Comparison of ENCODE assay signal across 26 mouse cellular contexts in the genomic region with DNA sequence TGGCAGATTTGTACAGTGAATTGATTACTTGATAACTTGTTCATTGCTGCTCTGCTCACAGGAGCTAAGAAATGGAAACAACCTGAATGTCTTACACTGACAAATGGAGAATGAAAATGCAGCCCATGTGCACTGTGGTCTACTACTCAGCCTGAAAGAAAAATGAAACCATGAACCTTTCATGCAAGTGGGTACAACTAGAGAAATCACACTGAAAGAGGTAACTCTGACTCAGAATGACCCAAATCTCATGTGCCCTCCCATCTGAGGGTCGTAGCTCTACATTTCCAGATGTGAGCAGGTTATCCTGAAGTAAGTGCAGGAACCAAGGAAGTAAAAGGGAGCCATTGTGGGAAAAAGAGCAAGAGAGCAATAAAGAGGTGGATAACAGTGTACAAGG. TPM values are rescaled to one million over a fixed set of nuclear protein-coding genes. Genes with fewer than 3 reads are reported as not detected.
"Had no signal": no experiment of that assay in that cellular context is flagged by ENCODE, and none has a peak within 500 bp of the region (broad histone marks: within the 10 kb centered on the region; RNA-seq: fewer than 3 reads in every experiment).

No protein-coding gene starts in this region.

- DNase-seq: gastrocnemius, postnatal 10 days; gastrocnemius, postnatal 36 days; heart, adult 18-20 months; heart, postnatal 10 days; kidney, adult 11 months; kidney, adult 2 months; kidney, adult 9 months; kidney, postnatal 14 days; kidney, postnatal 36 days; layer of hippocampus, adult 9-11 months; layer of hippocampus, postnatal 36 days; left cerebral cortex, postnatal 4 days; lung, adult 18-20 months had no signal

- H3K4me3 ChIP-seq: hindbrain, embryonic 13.5 days; hindbrain, embryonic 15.5 days; kidney, embryonic 15.5 days; limb, embryonic 13.5 days; limb, embryonic 15.5 days; liver, embryonic 12.5 days had no signal

- ATAC-seq: hindbrain, postnatal 0 days; intestine, embryonic 16.5 days; liver, embryonic 12.5 days had no signal

- H3K4me2 ChIP-seq: heart, embryonic 11.5 days; hindbrain, embryonic 13.5 days; hindbrain, embryonic 15.5 days; kidney, embryonic 15.5 days; limb, embryonic 13.5 days; limb, embryonic 15.5 days; liver, embryonic 12.5 days had no signal

- H3K27me3 ChIP-seq: hindbrain, embryonic 13.5 days; hindbrain, embryonic 15.5 days; kidney, embryonic 15.5 days; limb, embryonic 13.5 days; limb, embryonic 15.5 days; liver, embryonic 12.5 days had no signal

- H3K9ac ChIP-seq: hindbrain, embryonic 13.5 days; hindbrain, embryonic 15.5 days; kidney, embryonic 15.5 days; limb, embryonic 13.5 days; limb, embryonic 15.5 days; liver, embryonic 12.5 days; liver, embryonic 14.5 days had no signal

- H3K9me3 ChIP-seq: hindbrain, embryonic 13.5 days; hindbrain, embryonic 15.5 days; kidney, embryonic 15.5 days; limb, embryonic 13.5 days; limb, embryonic 15.5 days; liver, embryonic 12.5 days had no signal

- H3K4me1 ChIP-seq: hindbrain, embryonic 13.5 days; hindbrain, embryonic 15.5 days; kidney, embryonic 15.5 days; limb, embryonic 13.5 days; limb, embryonic 15.5 days; liver, embryonic 12.5 days had no signal

- H3K27ac ChIP-seq: hindbrain, embryonic 13.5 days; hindbrain, embryonic 15.5 days; hindbrain, postnatal 0 days; kidney, embryonic 15.5 days; kidney, postnatal 0 days; limb, embryonic 13.5 days; limb, embryonic 15.5 days; liver, embryonic 12.5 days; liver, embryonic 14.5 days had no signal

- H3K36me3 ChIP-seq: hindbrain, embryonic 13.5 days; hindbrain, embryonic 15.5 days; kidney, embryonic 15.5 days; limb, embryonic 13.5 days; limb, embryonic 15.5 days; liver, embryonic 12.5 days had no signal

RNA-seq across cellular contexts. Expression of gene Fbxo40, which starts 6.5 kb away (rescaled TPM):
- polyA plus RNA-seq: hindbrain, embryonic 11.5 days; hindbrain, embryonic 13.5 days; hindbrain, embryonic 15.5 days; intestine, embryonic 14.5 days; intestine, embryonic 16.5 days had no signal
